Mouse (Mus musculus): ENCODE data around the gene Gm973.

DNA sequence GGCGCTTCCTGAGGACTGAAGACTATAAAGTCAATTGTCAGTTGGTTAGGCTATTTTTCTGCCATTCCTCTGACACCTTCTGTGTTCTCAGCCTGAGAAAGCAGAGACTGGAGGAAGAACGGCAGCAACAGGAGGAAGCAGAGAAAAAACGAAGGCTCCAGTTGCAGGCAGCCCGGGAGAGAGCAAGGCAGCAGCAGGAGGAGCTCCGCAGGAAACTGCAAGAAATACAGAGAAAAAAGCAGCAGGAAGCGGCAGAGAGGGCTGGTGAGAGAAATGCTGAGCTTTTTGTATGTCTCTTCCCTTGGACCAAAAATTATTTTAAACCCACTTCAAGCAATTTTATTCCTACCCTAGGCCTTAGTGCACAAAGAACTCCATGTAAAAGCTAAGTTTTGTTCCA is 117.0 kb downstream of the Gm973 start:
- TF ChIP-seq POLR2A (IDR thresholded peaks at IDR 0.05; ENCODE audit: extremely low read depth, insufficient read depth, low read length): no peak
- TF ChIP-seq CTCF (IDR thresholded peaks at IDR 0.05; ENCODE audit: extremely low read depth, insufficient read depth, low read length): no peak
